Comparison of ENCODE assay signal across 8 mouse cellular contexts in the genomic region with DNA sequence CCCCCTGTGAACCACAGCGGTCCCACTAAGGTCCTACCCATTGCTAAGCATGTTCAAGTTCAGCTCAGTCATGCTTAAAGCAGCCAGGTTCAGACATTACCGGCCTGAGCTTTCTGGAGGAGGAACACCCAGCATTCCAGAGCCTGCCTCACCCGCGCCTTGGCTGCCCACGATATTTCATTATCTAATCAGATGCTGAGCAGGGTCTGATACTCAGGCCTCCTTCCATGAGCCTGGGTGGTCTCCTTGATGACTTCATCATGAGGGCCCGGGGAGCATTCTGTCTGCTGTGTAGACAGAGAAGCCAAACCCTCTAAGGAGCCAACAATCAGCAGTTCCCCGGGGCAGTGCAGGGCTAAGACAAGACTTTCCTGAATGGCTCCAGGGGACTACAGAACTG.
DNase-seq lines count a peak whose midpoint lies in the region; ATAC-seq and TF ChIP-seq lines count a peak whose summit lies in the region.

No protein-coding gene starts in this region.

- no peak overlapping the region; the same call in 1 of the 2 replicates for H3K27ac ChIP-seq in hindbrain, embryonic 16.5 days (ENCODE audit: low read depth, low read length)
- H3K27ac ChIP-seq in hindbrain, embryonic 12.5 days, result no peak overlapping the region

- no peak overlapping the region for H3K9ac ChIP-seq in hindbrain, embryonic 16.5 days (ENCODE audit: low read depth, low read length)
- no peak overlapping the region for H3K9ac ChIP-seq in hindbrain, embryonic 12.5 days

- 0 out of 2 replicates have a peak, but pooled peaks have one; percentile 38 for ATAC-seq in hindbrain, embryonic 16.5 days
- no peak for ATAC-seq in hindbrain, embryonic 12.5 days (ENCODE audit: low FRiP score)
- peak; percentile 14; the same call in 1 of the 2 replicates for ATAC-seq in granulocyte monocyte progenitor cell, adult 5-6 weeks (replicated peaks; ENCODE audit: poor library complexity, severe bottlenecking)
- ATAC-seq in erythroblast, adult 5-6 weeks (replicated peaks; ENCODE audit: low FRiP score, poor library complexity, severe bottlenecking), result no peak

- DNase-seq in brain, embryonic 14.5 days (ENCODE audit: low read depth), result peak; percentile 19
- peak; percentile 59 for DNase-seq in lung, postnatal 14 days
- DNase-seq in T-cell, adult 2 months (ENCODE audit: low spot score), result no peak
- no peak for DNase-seq in adrenal gland, postnatal 25 days

- TF ChIP-seq POLR2A in brain, embryonic 14.5 days (IDR thresholded peaks at IDR 0.05; ENCODE audit: borderline replicate concordance, extremely low read depth, insufficient read depth, insufficient read length, poor library complexity, severe bottlenecking), result no peak

- no peak overlapping the region for H3K4me3 ChIP-seq in hindbrain, embryonic 16.5 days (ENCODE audit: low read length)
- H3K4me3 ChIP-seq in hindbrain, embryonic 12.5 days, result no peak overlapping the region

- H3K27me3 ChIP-seq in hindbrain, embryonic 16.5 days (replicated peaks; ENCODE audit: control insufficient read depth, insufficient read depth, low read length), result no peaks in the 10 kb centered on the region
- H3K27me3 ChIP-seq in hindbrain, embryonic 12.5 days, result no peaks in the 10 kb centered on the region

- no peaks in the 10 kb centered on the region for H3K36me3 ChIP-seq in hindbrain, embryonic 16.5 days (ENCODE audit: control insufficient read depth, insufficient read depth, low read length)
- H3K36me3 ChIP-seq in hindbrain, embryonic 12.5 days, result no peaks in the 10 kb centered on the region

- TF ChIP-seq CTCF in brain, embryonic 14.5 days (IDR thresholded peaks at IDR 0.05; ENCODE audit: borderline replicate concordance, extremely low read depth, insufficient read depth, insufficient read length), result no peak

- 41% methylated on average over 7 of the region's 7 CpGs for WGBS in hindbrain, embryonic 16.5 days
- WGBS in hindbrain, embryonic 12.5 days, result 49% methylated on average over 7 of the region's 7 CpGs

- no peak overlapping the region for H3K4me2 ChIP-seq in hindbrain, embryonic 16.5 days (ENCODE audit: low read length)
- no peak overlapping the region for H3K4me2 ChIP-seq in hindbrain, embryonic 12.5 days (replicated peaks)

- 0 out of 2 replicates have a peak, but pooled peaks cover 2% of the 10 kb centered on the region for H3K9me3 ChIP-seq in hindbrain, embryonic 16.5 days (ENCODE audit: control insufficient read depth, low read length)
- no peaks in the 10 kb centered on the region for H3K9me3 ChIP-seq in hindbrain, embryonic 12.5 days (replicated peaks)

- no peaks in the 10 kb centered on the region for H3K4me1 ChIP-seq in hindbrain, embryonic 16.5 days (ENCODE audit: control insufficient read depth, insufficient read depth, low read depth, low read length)
- 0 out of 2 replicates have a peak, but pooled peaks cover 4% of the 10 kb centered on the region for H3K4me1 ChIP-seq in hindbrain, embryonic 12.5 days

Comparison
In these comparisons a context has a peak if more than half of its experiments do, and no peak if none do; other contexts are left out.
1. ATAC-seq: peak in hindbrain, embryonic 16.5 days (single experiment) and granulocyte monocyte progenitor cell, adult 5-6 weeks (single experiment); none in hindbrain, embryonic 12.5 days (single experiment) and erythroblast, adult 5-6 weeks (single experiment).
2. DNase-seq: peak in brain, embryonic 14.5 days (single experiment) and lung, postnatal 14 days (single experiment); none in T-cell, adult 2 months (single experiment) and adrenal gland, postnatal 25 days (single experiment).